Mouse (Mus musculus) liver, embryonic 12.5 days (tissue): Measurements from ENCODE around the gene Arrb2. TPM values are rescaled to one million over a fixed set of nuclear protein-coding genes. Genes with fewer than 3 reads are reported as not detected.
"Not testable (repeated sequence)": the region's sequence is repeated elsewhere in the genome, so short reads cannot be mapped to it uniquely, and the experiment has no call there.

ENCODE experiments used
- ATAC-seq: fragments of 200-750 bp; cut with Nextera tagmentation; 2 replicates; pipeline ENCODE4 v1.8.0; 2017; ENCODE audit warnings: moderate number of reproducible peaks, mild to moderate bottlenecking, moderate library complexity
- H3K27ac ChIP-seq: fragments of 300-500 bp; sonication (generic); 2 replicates; pipeline ENCODE4 v1.5.1; 2016; ENCODE audit warnings: mild to moderate bottlenecking
- H3K27me3 ChIP-seq: fragments of 300-500 bp; sonication (generic); replicated peaks from 2 replicates; pipeline ENCODE4 v1.6.1; 2016; ENCODE audit warnings: mild to moderate bottlenecking, moderate library complexity
- H3K36me3 ChIP-seq: fragments of 300-500 bp; sonication (generic); 2 replicates; pipeline ENCODE4 v1.6.1; 2016; ENCODE audit warnings: mild to moderate bottlenecking, moderate library complexity
- H3K4me1 ChIP-seq: fragments of 300-500 bp; sonication (generic); 2 replicates; pipeline ENCODE4 v1.6.1; 2016
- H3K4me2 ChIP-seq: fragments of 300-500 bp; sonication (generic); 2 replicates; pipeline ENCODE4 v1.6.1; 2016; ENCODE audit warnings: mild to moderate bottlenecking, moderate library complexity
- H3K4me3 ChIP-seq: fragments of 300-500 bp; sonication (generic); 2 replicates; pipeline ENCODE4 v1.5.1; 2016; ENCODE audit warnings: mild to moderate bottlenecking, moderate library complexity
- H3K9ac ChIP-seq: fragments of 300-500 bp; sonication (generic); 2 replicates; pipeline ENCODE4 v1.6.1; 2016; ENCODE audit warnings: mild to moderate bottlenecking, moderate library complexity
- H3K9me3 ChIP-seq: fragments of 300-500 bp; sonication (generic); replicated peaks from 2 replicates; pipeline ENCODE4 v1.6.1; 2016; ENCODE audit warnings: mild to moderate bottlenecking, moderate library complexity
- WGBS: fragments of 180-500 bp; shearing (Covaris S2); methylation state at CpG from one replicate; pipeline ENCODE4 v1.1.7; 2016; ENCODE audit not compliant: insufficient replicate concordance; 5-methylcytosine and 5-hydroxymethylcytosine counted together
- polyA plus RNA-seq: library from polyadenylated mRNA; unstranded; fragments of >200 nt; fragmentation: Nextera tagmentation; extraction: Ambion mirVana; gene quantifications from 2 replicates; pipeline ENCODE4 v1.2.1, GENCODE M21; 2016

Gene Arrb2
- polyA plus RNA-seq, result 17.9 and 22.5 TPM in 2 replicates

GRCm38 (mm10) chr11:70432048-70432894, at the start of gene Arrb2:
TSS of gene Arrb2 (plus strand) at chr11:70432635.
- Histone ChIP-seq H3K9me3 (no peaks in the 10 kb centered on the region), H3K9ac (peak within 1 kb of the TSS; percentile 86), H3K27ac (peak within 1 kb of the TSS; percentile 87), H3K36me3 (peaks cover 16% of the 10 kb centered on the region), H3K27me3 (no peaks in the 10 kb centered on the region), H3K4me1 (peaks cover 53% of the 10 kb centered on the region), H3K4me2 (peak within 1 kb of the TSS; percentile 96), H3K4me3 (peak within 1 kb of the TSS; percentile 75)
- WGBS, result under 1% methylated on average over 75 of the region's 75 CpGs
- peak; percentile 94 for ATAC-seq

GRCm38 (mm10) chr11:70384136-70384535, 48.3 kb upstream of the Arrb2 start:
- Histone ChIP-seq H3K9ac (no peak overlapping the region), H3K4me2 (no peak overlapping the region), H3K4me1 (no peaks in the 10 kb centered on the region), H3K27ac (no peak overlapping the region), H3K36me3 (peaks cover 16% of the 10 kb centered on the region), H3K4me3 (no peak overlapping the region), H3K9me3 (no peaks in the 10 kb centered on the region), H3K27me3 (no peaks in the 10 kb centered on the region)
- no peak for ATAC-seq
- 88% methylated on average over 3 of the region's 3 CpGs for WGBS

DNA sequence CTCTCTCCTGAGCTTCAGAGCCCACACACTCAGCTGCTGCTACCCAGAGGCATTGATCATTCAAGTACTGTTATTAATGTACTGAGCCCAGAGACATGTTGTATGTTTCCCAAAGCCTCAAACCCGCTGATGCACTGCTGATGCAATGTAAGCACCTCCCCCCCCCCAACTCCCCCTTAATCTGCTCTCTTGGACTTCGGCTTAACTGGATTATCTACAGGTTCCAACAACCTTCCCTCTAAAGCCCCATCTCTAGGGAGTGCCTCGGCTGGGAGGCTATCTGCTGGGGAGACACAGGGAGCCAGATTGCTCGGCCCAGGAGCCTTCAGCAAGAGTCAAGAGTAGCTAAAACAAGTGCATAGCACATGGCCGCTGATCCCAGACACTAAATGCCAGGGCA, 45.0 kb upstream of the Arrb2 start:
- Histone ChIP-seq H3K4me3 (no peak overlapping the region), H3K27me3 (no peaks in the 10 kb centered on the region), H3K4me1 (no peaks in the 10 kb centered on the region), H3K9me3 (no peaks in the 10 kb centered on the region), H3K4me2 (no peak overlapping the region), H3K9ac (no peak overlapping the region), H3K36me3 (peaks cover 28% of the 10 kb centered on the region), H3K27ac (no peak overlapping the region)
- WGBS, result 65% methylated on average over 5 of the region's 5 CpGs
- no peak for ATAC-seq

DNA sequence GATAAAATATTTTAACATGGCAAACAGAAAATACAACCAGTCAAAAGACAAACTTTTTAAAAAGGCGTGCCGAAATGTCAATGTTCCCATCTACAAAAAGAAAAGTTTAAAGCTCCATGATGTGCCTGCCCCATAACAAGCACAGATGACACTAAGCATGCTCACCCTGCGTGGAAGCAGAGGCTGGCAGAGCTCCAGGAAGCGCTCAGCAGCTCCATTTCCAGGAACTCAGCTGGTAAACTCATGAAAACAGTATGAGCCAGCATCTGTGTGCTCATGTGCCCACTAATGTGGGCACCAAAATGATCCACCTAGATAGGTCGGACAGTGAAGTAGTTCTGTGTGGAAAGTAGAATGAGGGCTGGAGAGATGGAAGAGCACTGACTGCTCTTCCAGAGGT, 43.0 kb upstream of the Arrb2 start:
- H3K9me3 ChIP-seq, result no peaks in the 10 kb centered on the region
- H3K27me3 ChIP-seq, result no peaks in the 10 kb centered on the region
- no peak overlapping the region for H3K4me2 ChIP-seq
- no peak overlapping the region for H3K9ac ChIP-seq
- H3K36me3 ChIP-seq, result peaks cover 46% of the 10 kb centered on the region
- WGBS, result 74% methylated on average over 5 of the region's 5 CpGs
- 0 out of 2 replicates have a peak, but pooled peaks cover 2% of the 10 kb centered on the region for H3K4me1 ChIP-seq
- H3K4me3 ChIP-seq, result no peak overlapping the region
- no peak for ATAC-seq
- no peak overlapping the region for H3K27ac ChIP-seq

DNA sequence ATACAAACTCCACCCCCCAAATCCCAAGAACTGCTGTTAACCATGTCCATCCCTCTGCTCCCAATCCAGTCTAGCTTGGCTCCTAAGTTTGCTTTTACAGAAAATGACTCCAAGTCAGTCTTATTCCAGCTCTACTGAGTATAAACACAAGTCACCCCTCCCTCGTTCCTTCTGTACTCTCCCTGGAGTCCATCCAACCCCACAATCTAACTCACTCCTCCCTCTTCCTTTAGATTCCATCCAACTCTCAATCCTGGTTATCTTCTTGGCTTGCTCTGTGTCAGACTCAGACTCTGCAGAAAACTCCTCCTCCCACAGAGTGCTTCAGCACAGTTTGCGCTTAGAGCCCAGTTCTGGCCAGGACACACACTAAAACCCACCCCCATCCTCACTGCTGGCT, 28.8 kb upstream of the Arrb2 start:
- H3K4me1 ChIP-seq, result peaks cover 25% of the 10 kb centered on the region
- H3K4me2 ChIP-seq, result no peak overlapping the region
- H3K36me3 ChIP-seq, result peaks cover 91% of the 10 kb centered on the region
- WGBS, result 77% methylated on average over 2 of the region's 2 CpGs
- no peak overlapping the region for H3K27ac ChIP-seq
- H3K9ac ChIP-seq, result no peak overlapping the region
- no peak for ATAC-seq
- no peaks in the 10 kb centered on the region for H3K27me3 ChIP-seq
- no peak overlapping the region for H3K4me3 ChIP-seq
- H3K9me3 ChIP-seq, result no peaks in the 10 kb centered on the region

DNA sequence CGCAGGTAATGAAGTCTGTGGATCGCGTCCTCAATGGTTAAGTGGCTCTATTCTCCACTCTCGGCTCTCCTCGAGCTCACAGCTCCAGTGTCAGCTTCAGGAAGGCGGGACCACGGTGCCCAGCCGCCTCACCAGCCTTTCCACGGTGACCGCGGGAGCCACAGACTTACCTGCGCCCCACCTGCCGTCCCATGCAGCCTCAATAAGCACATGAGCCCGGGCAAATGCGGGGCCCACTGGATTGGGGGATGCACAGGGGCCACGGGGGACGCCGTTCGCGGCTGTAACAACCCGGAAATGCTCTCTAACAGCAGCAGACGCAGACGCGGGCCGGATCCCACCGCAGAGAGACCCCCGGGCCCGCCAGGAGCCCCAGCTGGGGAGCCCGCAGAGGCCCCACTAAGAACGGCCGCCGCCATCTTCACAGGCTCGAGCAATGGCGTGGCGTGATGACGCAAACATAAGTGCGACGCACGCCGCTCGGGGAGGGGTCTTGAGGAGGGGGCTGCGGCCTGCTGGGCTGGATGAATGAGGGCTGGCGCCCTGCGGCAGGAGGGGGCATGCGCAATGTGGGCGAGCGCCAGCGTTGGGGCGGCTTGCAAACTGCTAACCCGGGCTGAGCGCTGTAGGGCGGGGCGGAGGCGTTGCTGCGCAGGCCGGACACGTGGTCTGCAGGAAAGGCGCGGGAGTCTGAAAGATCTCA, 22.7 kb upstream of the Arrb2 start, which contains the start of gene Pelp1:
TSS of gene Pelp1 (minus strand) at position 438 of the 703 bp plus-strand sequence.
- peak within 1 kb of the TSS; percentile 96 for H3K9ac ChIP-seq
- peak within 1 kb of the TSS; percentile 79 for H3K4me2 ChIP-seq
- WGBS, result under 1% methylated on average over 59 of the region's 59 CpGs
- peak; percentile 92 for ATAC-seq
- H3K4me3 ChIP-seq, result peak within 1 kb of the TSS; percentile 95
- no peaks in the 10 kb centered on the region for H3K27me3 ChIP-seq
- H3K36me3 ChIP-seq, result peaks cover 29% of the 10 kb centered on the region
- H3K9me3 ChIP-seq, result no peaks in the 10 kb centered on the region
- H3K27ac ChIP-seq, result peak within 1 kb of the TSS; percentile 83
- peaks cover 44% of the 10 kb centered on the region for H3K4me1 ChIP-seq

DNA sequence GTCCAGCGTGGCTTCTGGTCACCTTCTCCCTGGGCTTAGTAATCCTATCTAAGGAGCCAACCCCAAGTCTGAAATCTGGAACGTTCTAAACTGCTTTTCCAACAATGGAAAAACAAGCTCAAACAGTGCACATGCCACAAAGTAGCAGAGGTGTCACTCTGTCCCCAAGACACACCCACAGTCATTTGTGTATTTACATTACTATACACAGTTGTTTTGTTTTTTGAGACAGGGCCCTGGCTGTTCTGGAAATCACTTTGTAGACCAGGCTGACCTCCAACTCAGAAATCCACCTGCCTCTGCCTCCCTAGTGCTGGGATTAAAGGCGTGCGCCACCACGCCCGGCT, 22.2 kb upstream of the Arrb2 start:
- Histone ChIP-seq H3K4me3 (peak overlapping the region; percentile 95), H3K27ac (peak overlapping the region; percentile 83), H3K9me3 (no peaks in the 10 kb centered on the region), H3K4me1 (peaks cover 41% of the 10 kb centered on the region), H3K9ac (peak overlapping the region; percentile 96), H3K27me3 (no peaks in the 10 kb centered on the region), H3K36me3 (peaks cover 24% of the 10 kb centered on the region), H3K4me2 (peak overlapping the region; percentile 79)
- WGBS, result 45% methylated on average over 6 of the region's 6 CpGs
- ATAC-seq, result peak; percentile 46

DNA sequence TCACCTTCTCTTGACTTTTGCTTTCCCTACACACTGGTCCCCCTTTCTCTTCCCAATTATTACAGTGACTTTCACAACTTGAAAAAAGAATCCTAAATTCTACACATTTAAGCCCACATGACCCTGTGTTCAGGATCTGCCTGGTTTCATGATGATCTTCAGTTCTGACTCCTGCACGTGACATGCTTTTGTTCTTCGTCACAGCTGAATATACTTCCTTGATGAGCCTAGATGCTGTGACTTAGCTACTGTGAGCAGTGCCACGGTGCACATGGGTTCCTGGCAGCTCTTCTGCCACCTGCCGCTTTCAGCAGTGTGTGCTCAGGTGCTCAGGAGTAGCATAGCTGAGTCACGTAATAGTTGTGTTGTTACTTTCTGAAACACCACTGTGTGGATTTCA, 19.8 kb upstream of the Arrb2 start:
- H3K9me3 ChIP-seq, result no peaks in the 10 kb centered on the region
- H3K4me1 ChIP-seq, result peaks cover 30% of the 10 kb centered on the region
- no peaks in the 10 kb centered on the region for H3K27me3 ChIP-seq
- H3K4me3 ChIP-seq, result no peak overlapping the region
- H3K27ac ChIP-seq, result no peak overlapping the region
- H3K9ac ChIP-seq, result no peak overlapping the region
- ATAC-seq, result no peak
- no peak overlapping the region for H3K4me2 ChIP-seq
- H3K36me3 ChIP-seq, result peaks cover 5% of the 10 kb centered on the region; the same call in 1 of the 2 replicates
- 72% methylated on average over 5 of the region's 5 CpGs for WGBS

GRCm38 (mm10) chr11:70413961-70414360, 18.5 kb upstream of the Arrb2 start:
- WGBS, result 6% methylated on average over 3 of the region's 3 CpGs
- Histone ChIP-seq H3K9me3 (no peaks in the 10 kb centered on the region), H3K27me3 (no peaks in the 10 kb centered on the region), H3K36me3 (no peaks in the 10 kb centered on the region), H3K4me3 (no peak overlapping the region), H3K4me2 (no peak overlapping the region), H3K9ac (no peak overlapping the region), H3K4me1 (peaks cover 16% of the 10 kb centered on the region), H3K27ac (no peak overlapping the region)
- ATAC-seq, result no peak

GRCm38 (mm10) chr11:70418199-70418598, 14.2 kb upstream of the Arrb2 start:
- Histone ChIP-seq H3K27ac (no peak overlapping the region), H3K9ac (no peak overlapping the region), H3K9me3 (no peaks in the 10 kb centered on the region), H3K4me1 (0 out of 2 replicates have a peak, but pooled peaks cover 3% of the 10 kb centered on the region), H3K4me3 (no peak overlapping the region), H3K27me3 (no peaks in the 10 kb centered on the region), H3K4me2 (no peak overlapping the region), H3K36me3 (no peaks in the 10 kb centered on the region)
- 47% methylated on average over 4 of the region's 4 CpGs for WGBS
- no peak for ATAC-seq

- Histone ChIP-seq H3K4me2 (no peak overlapping the region), H3K9ac (no peak overlapping the region), H3K4me1 (0 out of 2 replicates have a peak, but pooled peaks cover 3% of the 10 kb centered on the region), H3K9me3 (no peaks in the 10 kb centered on the region), H3K27ac (no peak overlapping the region), H3K27me3 (no peaks in the 10 kb centered on the region), H3K36me3 (no peaks in the 10 kb centered on the region), H3K4me3 (no peak overlapping the region)
- 54% methylated on average over 5 of the region's 5 CpGs for WGBS
- ATAC-seq, result no peak
Measured at GRCm38 (mm10) chr11:70419486-70419885, 12.9 kb upstream of the Arrb2 start.

GRCm38 (mm10) chr11:70426598-70426997, 5.8 kb upstream of the Arrb2 start:
- H3K4me3 ChIP-seq, H3K9ac ChIP-seq, H3K36me3 ChIP-seq, ATAC-seq, H3K9me3 ChIP-seq, H3K27me3 ChIP-seq, H3K4me2 ChIP-seq, H3K4me1 ChIP-seq, H3K27ac ChIP-seq: not testable (repeated sequence)
- 61% methylated on average over 6 of the region's 6 CpGs for WGBS
